Mouse (Mus musculus): ENCODE data around the gene Gabrp. TPM values are rescaled to one million over a fixed set of nuclear protein-coding genes. Genes with fewer than 3 reads are reported as not detected.

Gabrp gene
- 0.34 and 0.52 TPM in 2 replicates for polyA plus RNA-seq (2014; fragmentation: Nextera tagmentation; extraction: Ambion mirVana)

DNA sequence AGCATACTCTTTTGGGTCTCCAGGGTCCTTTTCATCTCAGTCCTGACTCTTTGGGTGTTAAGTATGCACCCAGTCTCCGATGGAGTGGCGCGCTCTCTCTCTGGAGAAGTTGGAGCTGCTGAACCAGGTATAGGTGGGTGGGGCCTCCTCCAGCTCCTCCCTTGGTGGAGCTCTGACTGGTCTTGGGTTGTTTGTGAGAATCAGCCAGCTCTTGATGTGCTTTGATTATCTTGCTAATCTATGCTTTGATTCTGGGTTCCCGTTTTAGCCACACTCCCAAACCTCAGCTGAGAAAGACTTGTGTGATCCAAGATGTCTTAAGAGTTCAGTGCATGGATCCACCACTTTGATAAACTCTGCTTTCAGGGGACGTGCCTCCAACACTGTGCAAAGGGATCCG is at the start of gene Gabrp:
Gene Gabrp, minus strand, starts transcription at position 101 of the 400 bp plus-strand sequence.
- H3K4me3 ChIP-seq (ENCODE audit: low read depth, low read length), result no peak within 1 kb of the TSS
- H3K4me1 ChIP-seq (ENCODE audit: control insufficient read depth, insufficient read depth, low read length), result no peaks in the 10 kb centered on the region
- no peak within 1 kb of the TSS for H3K9ac ChIP-seq (ENCODE audit: low read depth, low read length)
- no peaks in the 10 kb centered on the region for H3K36me3 ChIP-seq (ENCODE audit: control insufficient read depth, insufficient read depth, low read length)
- no peaks in the 10 kb centered on the region for H3K9me3 ChIP-seq (replicated peaks; ENCODE audit: control insufficient read depth, low read length)
- no peak within 1 kb of the TSS for H3K27ac ChIP-seq (ENCODE audit: low read depth, low read length)
- 46% methylated on average over 6 of the region's 6 CpGs for WGBS (ENCODE audit: insufficient replicate concordance)
- 0 out of 2 replicates have a peak, but pooled peaks cover 5% of the 10 kb centered on the region for H3K27me3 ChIP-seq (ENCODE audit: control insufficient read depth, insufficient read depth, low read length)
- H3K4me2 ChIP-seq, result no peak within 1 kb of the TSS
- no peak for ATAC-seq (replicated peaks; ENCODE audit: insufficient number of reproducible peaks, low FRiP score, low TSS enrichment)

DNA sequence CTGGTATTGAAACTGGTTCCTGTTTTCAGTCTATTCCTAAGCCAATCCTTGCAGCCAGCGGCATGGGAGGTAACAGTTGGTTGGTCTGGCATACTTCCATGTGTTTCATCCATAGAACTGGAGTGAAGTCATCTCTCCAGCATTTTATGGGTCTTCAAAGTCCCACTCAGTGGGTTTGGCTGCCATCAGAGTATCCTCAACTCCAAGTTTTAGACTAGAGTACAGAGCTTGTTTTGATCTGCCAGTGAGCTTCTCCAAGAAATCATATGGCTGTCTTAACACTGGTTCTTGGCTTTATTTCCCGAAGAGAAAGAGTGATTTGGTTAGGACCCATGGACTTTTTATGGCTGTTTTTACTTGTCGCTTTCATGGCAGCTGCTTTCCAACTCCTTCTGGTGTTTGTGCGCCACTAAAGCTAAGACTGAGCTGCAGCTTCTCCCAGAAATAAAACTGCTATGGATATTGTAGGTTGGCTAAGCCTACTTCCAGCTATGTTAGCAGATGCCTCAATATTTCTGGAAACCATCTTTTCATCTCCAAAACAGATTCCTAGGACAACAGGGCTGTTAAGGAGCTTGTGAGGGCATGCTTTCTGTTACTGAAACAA is 48.5 kb upstream of the Gabrp start:
- Histone ChIP-seq H3K4me1 (ENCODE audit: control insufficient read depth, insufficient read depth, low read length) (no peaks in the 10 kb centered on the region), H3K9me3 (replicated peaks; ENCODE audit: control insufficient read depth, low read length) (no peaks in the 10 kb centered on the region), H3K27ac (ENCODE audit: low read depth, low read length) (no peak overlapping the region), H3K36me3 (ENCODE audit: control insufficient read depth, insufficient read depth, low read length) (no peaks in the 10 kb centered on the region), H3K27me3 (ENCODE audit: control insufficient read depth, insufficient read depth, low read length) (no peaks in the 10 kb centered on the region), H3K9ac (ENCODE audit: low read depth, low read length) (no peak overlapping the region), H3K4me3 (ENCODE audit: low read depth, low read length) (no peak overlapping the region), H3K4me2 (no peak overlapping the region)
- WGBS (ENCODE audit: insufficient replicate concordance), result 74% methylated on average over 4 of the region's 4 CpGs
- ATAC-seq (replicated peaks; ENCODE audit: insufficient number of reproducible peaks, low FRiP score, low TSS enrichment), result no peak

GRCm38 (mm10) chr11:33614218-33614617 is 35.5 kb upstream of the Gabrp start:
- Histone ChIP-seq H3K36me3 (ENCODE audit: control insufficient read depth, insufficient read depth, low read length) (no peaks in the 10 kb centered on the region), H3K4me1 (ENCODE audit: control insufficient read depth, insufficient read depth, low read length) (no peaks in the 10 kb centered on the region), H3K4me2 (no peak overlapping the region), H3K9ac (ENCODE audit: low read depth, low read length) (no peak overlapping the region), H3K4me3 (ENCODE audit: low read depth, low read length) (no peak overlapping the region), H3K27me3 (ENCODE audit: control insufficient read depth, insufficient read depth, low read length) (peaks cover 3% of the 10 kb centered on the region; the same call in 1 of the 2 replicates), H3K27ac (ENCODE audit: low read depth, low read length) (no peak overlapping the region), H3K9me3 (replicated peaks; ENCODE audit: control insufficient read depth, low read length) (no peaks in the 10 kb centered on the region)
- 6% methylated on average over 15 of the region's 15 CpGs for WGBS (ENCODE audit: insufficient replicate concordance)
- no peak for ATAC-seq (replicated peaks; ENCODE audit: insufficient number of reproducible peaks, low FRiP score, low TSS enrichment)

DNA sequence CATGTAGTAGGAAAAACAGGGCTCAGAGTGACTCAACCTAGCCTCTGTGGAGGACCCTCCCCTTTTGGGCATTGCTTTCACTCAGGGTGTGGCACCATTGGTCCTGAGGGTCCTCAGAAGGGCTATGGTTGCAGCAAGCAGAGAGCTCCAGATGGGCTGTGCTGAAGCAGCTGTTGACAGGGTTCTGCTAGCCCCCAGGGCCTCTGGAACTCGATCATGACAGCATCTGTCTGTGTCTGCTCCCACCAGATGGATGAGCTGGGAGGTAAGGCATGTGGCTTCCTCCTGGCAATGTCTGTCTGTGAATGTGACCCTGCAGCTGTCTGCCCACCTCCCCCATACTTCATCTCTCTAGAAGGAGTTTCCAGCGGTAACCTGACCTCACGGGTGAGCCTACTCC is 29.0 kb upstream of the Gabrp start:
- peaks cover 4% of the 10 kb centered on the region; the same call in 1 of the 2 replicates for H3K4me1 ChIP-seq (ENCODE audit: control insufficient read depth, insufficient read depth, low read length)
- H3K36me3 ChIP-seq (ENCODE audit: control insufficient read depth, insufficient read depth, low read length), result no peaks in the 10 kb centered on the region
- H3K4me3 ChIP-seq (ENCODE audit: low read depth, low read length), result no peak overlapping the region
- H3K9ac ChIP-seq (ENCODE audit: low read depth, low read length), result no peak overlapping the region
- no peaks in the 10 kb centered on the region for H3K9me3 ChIP-seq (replicated peaks; ENCODE audit: control insufficient read depth, low read length)
- 0 out of 2 replicates have a peak, but pooled peaks have one; percentile 52 for ATAC-seq (replicated peaks; ENCODE audit: insufficient number of reproducible peaks, low FRiP score, low TSS enrichment)
- no peaks in the 10 kb centered on the region; the same call in 1 of the 2 replicates for H3K27me3 ChIP-seq (ENCODE audit: control insufficient read depth, insufficient read depth, low read length)
- WGBS (ENCODE audit: insufficient replicate concordance), result 6% methylated on average over 3 of the region's 3 CpGs
- no peak overlapping the region for H3K4me2 ChIP-seq
- H3K27ac ChIP-seq (ENCODE audit: low read depth, low read length), result no peak overlapping the region

GRCm38 (mm10) chr11:33603174-33603573 is 24.4 kb upstream of the Gabrp start:
- Histone ChIP-seq H3K36me3 (ENCODE audit: control insufficient read depth, insufficient read depth, low read length) (no peaks in the 10 kb centered on the region), H3K4me2 (no peak overlapping the region), H3K9me3 (replicated peaks; ENCODE audit: control insufficient read depth, low read length) (no peaks in the 10 kb centered on the region), H3K4me3 (ENCODE audit: low read depth, low read length) (no peak overlapping the region), H3K27ac (ENCODE audit: low read depth, low read length) (no peak overlapping the region), H3K4me1 (ENCODE audit: control insufficient read depth, insufficient read depth, low read length) (peaks cover 4% of the 10 kb centered on the region; the same call in 1 of the 2 replicates), H3K9ac (ENCODE audit: low read depth, low read length) (no peak overlapping the region), H3K27me3 (ENCODE audit: control insufficient read depth, insufficient read depth, low read length) (no peaks in the 10 kb centered on the region; the same call in 1 of the 2 replicates)
- no peak for ATAC-seq (replicated peaks; ENCODE audit: insufficient number of reproducible peaks, low FRiP score, low TSS enrichment)
- 44% methylated on average over 2 of the region's 2 CpGs for WGBS (ENCODE audit: insufficient replicate concordance)

- Histone ChIP-seq H3K9me3 (replicated peaks; ENCODE audit: control insufficient read depth, low read length) (no peaks in the 10 kb centered on the region), H3K27ac (ENCODE audit: low read depth, low read length) (no peak within 1 kb of the TSS)
- 75% methylated on average over 4 of the region's 4 CpGs for WGBS (ENCODE audit: insufficient replicate concordance)
Measured at GRCm38 (mm10) chr11:33598986-33599385, 20.2 kb upstream of the Gabrp start, which contains the start of gene D130052B06Rik. Gene D130052B06Rik, plus strand, starts transcription at chr11:33599302.

DNA sequence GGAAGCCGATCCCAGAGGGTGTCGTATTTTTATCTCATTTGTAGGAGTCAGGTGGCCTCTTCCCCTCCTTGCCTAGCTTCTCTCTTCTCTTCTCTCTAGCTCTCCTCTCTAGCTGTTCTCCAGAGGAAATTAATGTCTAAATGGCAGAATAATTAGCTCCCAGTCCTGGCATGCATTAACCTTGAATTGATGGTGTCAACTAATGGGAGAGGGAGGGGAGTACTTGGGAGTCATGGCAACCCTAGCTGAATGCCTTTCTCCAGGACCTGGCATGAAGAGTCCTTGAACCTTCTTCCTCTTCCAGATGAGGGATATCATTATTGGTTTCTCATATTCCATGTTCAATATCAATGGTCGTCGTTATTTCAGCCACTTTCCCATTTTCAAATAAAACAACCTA is 17.9 kb upstream of the Gabrp start:
- WGBS (ENCODE audit: insufficient replicate concordance), result 80% methylated on average over 4 of the region's 4 CpGs
- H3K27me3 ChIP-seq (ENCODE audit: control insufficient read depth, insufficient read depth, low read length), result no peaks in the 10 kb centered on the region; the same call in 1 of the 2 replicates
- no peak for ATAC-seq (replicated peaks; ENCODE audit: insufficient number of reproducible peaks, low FRiP score, low TSS enrichment)
- no peak overlapping the region for H3K4me2 ChIP-seq
- no peaks in the 10 kb centered on the region for H3K36me3 ChIP-seq (ENCODE audit: control insufficient read depth, insufficient read depth, low read length)
- H3K27ac ChIP-seq (ENCODE audit: low read depth, low read length), result no peak overlapping the region
- no peaks in the 10 kb centered on the region for H3K9me3 ChIP-seq (replicated peaks; ENCODE audit: control insufficient read depth, low read length)
- no peaks in the 10 kb centered on the region for H3K4me1 ChIP-seq (ENCODE audit: control insufficient read depth, insufficient read depth, low read length)
- no peak overlapping the region for H3K4me3 ChIP-seq (ENCODE audit: low read depth, low read length)
- H3K9ac ChIP-seq (ENCODE audit: low read depth, low read length), result no peak overlapping the region

More at GRCm38 (mm10) chr11:33598986-33599385, 20.2 kb upstream of the Gabrp start, which contains the start of gene D130052B06Rik:
- H3K9ac ChIP-seq (ENCODE audit: low read depth, low read length), result no peak within 1 kb of the TSS
- H3K36me3 ChIP-seq (ENCODE audit: control insufficient read depth, insufficient read depth, low read length), result no peaks in the 10 kb centered on the region
- no peaks in the 10 kb centered on the region for H3K4me1 ChIP-seq (ENCODE audit: control insufficient read depth, insufficient read depth, low read length)
- H3K27me3 ChIP-seq (ENCODE audit: control insufficient read depth, insufficient read depth, low read length), result no peaks in the 10 kb centered on the region; the same call in 1 of the 2 replicates
- no peak within 1 kb of the TSS for H3K4me3 ChIP-seq (ENCODE audit: low read depth, low read length)
- H3K4me2 ChIP-seq, result no peak within 1 kb of the TSS
- no peak for ATAC-seq (replicated peaks; ENCODE audit: insufficient number of reproducible peaks, low FRiP score, low TSS enrichment)

- WGBS (ENCODE audit: insufficient replicate concordance), result 73% methylated on average over 4 of the region's 4 CpGs
- no peak for ATAC-seq (replicated peaks; ENCODE audit: insufficient number of reproducible peaks, low FRiP score, low TSS enrichment)
- H3K9ac ChIP-seq (ENCODE audit: low read depth, low read length), result no peak overlapping the region
- H3K4me1 ChIP-seq (ENCODE audit: control insufficient read depth, insufficient read depth, low read length), result no peaks in the 10 kb centered on the region
- no peaks in the 10 kb centered on the region for H3K9me3 ChIP-seq (replicated peaks; ENCODE audit: control insufficient read depth, low read length)
- no peak overlapping the region for H3K4me3 ChIP-seq (ENCODE audit: low read depth, low read length)
- H3K27ac ChIP-seq (ENCODE audit: low read depth, low read length), result no peak overlapping the region
- no peak overlapping the region for H3K4me2 ChIP-seq
- no peaks in the 10 kb centered on the region for H3K36me3 ChIP-seq (ENCODE audit: control insufficient read depth, insufficient read depth, low read length)
- no peaks in the 10 kb centered on the region for H3K27me3 ChIP-seq (ENCODE audit: control insufficient read depth, insufficient read depth, low read length)
Measured at GRCm38 (mm10) chr11:33592826-33593225, 14.1 kb upstream of the Gabrp start.

GRCm38 (mm10) chr11:33590771-33591170 is 12.0 kb upstream of the Gabrp start:
- no peaks in the 10 kb centered on the region for H3K27me3 ChIP-seq (ENCODE audit: control insufficient read depth, insufficient read depth, low read length)
- WGBS (ENCODE audit: insufficient replicate concordance), result 79% methylated on average over 3 of the region's 3 CpGs
- ATAC-seq (replicated peaks; ENCODE audit: insufficient number of reproducible peaks, low FRiP score, low TSS enrichment), result no peak
- no peak overlapping the region for H3K4me3 ChIP-seq (ENCODE audit: low read depth, low read length)
- no peak overlapping the region for H3K9ac ChIP-seq (ENCODE audit: low read depth, low read length)
- H3K4me1 ChIP-seq (ENCODE audit: control insufficient read depth, insufficient read depth, low read length), result no peaks in the 10 kb centered on the region
- H3K27ac ChIP-seq (ENCODE audit: low read depth, low read length), result no peak overlapping the region
- no peaks in the 10 kb centered on the region for H3K9me3 ChIP-seq (replicated peaks; ENCODE audit: control insufficient read depth, low read length)
- H3K4me2 ChIP-seq, result no peak overlapping the region
- no peaks in the 10 kb centered on the region for H3K36me3 ChIP-seq (ENCODE audit: control insufficient read depth, insufficient read depth, low read length)

Measured in heart, embryonic 11.5 days (tissue).